Mouse (Mus musculus): Measurements from ENCODE around the gene Pms2.

- TF ChIP-seq CTCF (IDR thresholded peaks at IDR 0.05; ENCODE audit: control insufficient read depth, insufficient read depth, low read length) (no peak), POLR2A (IDR thresholded peaks at IDR 0.05; ENCODE audit: borderline replicate concordance, control insufficient read depth, low read depth, low read length) (no peak)
Measured at GRCm38 (mm10) chr5:143957101-143957500, 47.3 kb downstream of the Pms2 start.

Measured in bone marrow, adult 2 months (tissue).